ENCODE assay signal across 26 mouse cellular contexts in the genomic region with DNA sequence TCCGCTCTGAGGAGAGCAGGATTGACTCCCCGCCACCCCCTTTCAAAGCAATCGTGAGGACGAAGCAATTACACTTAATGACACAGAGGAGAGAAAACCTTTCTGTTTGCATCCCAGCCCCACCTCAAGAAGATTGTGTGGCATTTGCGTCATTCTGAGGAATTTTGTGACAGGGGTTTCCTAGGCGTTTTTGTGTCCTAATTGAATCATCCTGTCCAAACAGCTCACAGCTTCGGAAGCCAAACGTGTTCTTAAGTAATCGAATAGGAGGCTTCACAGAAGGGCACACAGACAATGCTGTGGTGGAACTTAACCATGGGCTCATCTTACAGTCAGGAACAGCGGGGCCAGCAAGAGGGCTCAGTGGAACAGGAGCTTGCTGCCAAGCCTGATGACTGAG. TPM values are rescaled to one million over a fixed set of nuclear protein-coding genes. Genes with fewer than 3 reads are reported as not detected.
DNase-seq lines count a peak whose midpoint lies in the region; ATAC-seq and TF ChIP-seq lines count a peak whose summit lies in the region.
"Had no signal": no experiment of that assay in that cellular context is flagged by ENCODE, and none has a peak within 500 bp of the region (broad histone marks: within the 10 kb centered on the region; RNA-seq: fewer than 3 reads in every experiment).

No protein-coding gene starts in this region.

- no peak overlapping the region for H3K4me3 ChIP-seq in ES-E14 (ENCODE audit: insufficient read depth in 1 of 2, low read depth in 1 of 2, low read length in 2 of 2, poor library complexity in 1 of 2, severe bottlenecking in 1 of 2)
- H3K4me3 ChIP-seq in embryonic facial prominence, embryonic 10.5 days = no peak overlapping the region
- no peak overlapping the region for H3K4me3 ChIP-seq in embryonic facial prominence, embryonic 15.5 days (replicated peaks)
- H3K4me3 ChIP-seq in midbrain, embryonic 13.5 days (replicated peaks) = no peak overlapping the region
- H3K4me3 ChIP-seq: heart, embryonic 13.5 days; left cerebral cortex, adult 2 months; limb, embryonic 12.5 days; liver, embryonic 15.5 days; midbrain, embryonic 12.5 days; neural tube, embryonic 15.5 days had no signal

- in situ Hi-C loops in ES-E14 (cut with MboI; ENCODE audit: low sequenced_read_pairs in 2 of 2, unreplicated experiment in 2 of 2) = no loop called here

- no peaks in the 10 kb centered on the region for H3K36me3 ChIP-seq in ES-E14 (ENCODE audit: control insufficient read depth, insufficient read depth, low read length, poor library complexity, severe bottlenecking)
- peaks cover 4% of the 10 kb centered on the region; the same call in 1 of the 2 replicates for H3K36me3 ChIP-seq in embryonic facial prominence, embryonic 10.5 days (replicated peaks)
- no peaks in the 10 kb centered on the region for H3K36me3 ChIP-seq in embryonic facial prominence, embryonic 15.5 days
- no peaks in the 10 kb centered on the region for H3K36me3 ChIP-seq in midbrain, embryonic 13.5 days
- H3K36me3 ChIP-seq: heart, embryonic 13.5 days; liver, embryonic 15.5 days; midbrain, embryonic 12.5 days; neural tube, embryonic 15.5 days had no signal

- H3K9me3 ChIP-seq in ES-E14 (ENCODE audit: control insufficient read depth, insufficient read depth, low read depth, low read length) = no peaks in the 10 kb centered on the region
- no peaks in the 10 kb centered on the region for H3K9me3 ChIP-seq in embryonic facial prominence, embryonic 10.5 days
- H3K9me3 ChIP-seq in embryonic facial prominence, embryonic 15.5 days (replicated peaks) = no peaks in the 10 kb centered on the region
- H3K9me3 ChIP-seq in midbrain, embryonic 13.5 days = no peaks in the 10 kb centered on the region
- H3K9me3 ChIP-seq: heart, embryonic 13.5 days; limb, embryonic 12.5 days; liver, embryonic 15.5 days; midbrain, embryonic 12.5 days; neural tube, embryonic 15.5 days had no signal

- H3K4me1 ChIP-seq in ES-E14 (ENCODE audit: control insufficient read depth in 2 of 2, insufficient read depth in 2 of 2, low read length in 2 of 2, poor library complexity in 1 of 2) = peaks cover 22 to 51% of the 10 kb centered on the region in 2 experiments
- peaks cover 29% of the 10 kb centered on the region for H3K4me1 ChIP-seq in embryonic facial prominence, embryonic 10.5 days
- peaks cover 19% of the 10 kb centered on the region for H3K4me1 ChIP-seq in embryonic facial prominence, embryonic 15.5 days
- peaks cover 27% of the 10 kb centered on the region for H3K4me1 ChIP-seq in midbrain, embryonic 13.5 days (replicated peaks)
- H3K4me1 ChIP-seq: heart, embryonic 13.5 days; liver, embryonic 15.5 days had no signal

- 0 out of 2 replicates have a peak overlapping the region, but pooled peaks have one; percentile 2 for H3K9ac ChIP-seq in ES-E14 (ENCODE audit: insufficient read depth, low read depth, low read length, poor library complexity, severe bottlenecking)
- no peak overlapping the region for H3K9ac ChIP-seq in embryonic facial prominence, embryonic 15.5 days
- no peak overlapping the region for H3K9ac ChIP-seq in midbrain, embryonic 13.5 days (replicated peaks)
- H3K9ac ChIP-seq: forebrain, postnatal 0 days; heart, embryonic 13.5 days; limb, embryonic 12.5 days; liver, embryonic 15.5 days; lung, embryonic 14.5 days; midbrain, embryonic 12.5 days; neural tube, embryonic 15.5 days had no signal

- no peak overlapping the region for H3K4me2 ChIP-seq in embryonic facial prominence, embryonic 15.5 days (replicated peaks)
- no peak overlapping the region for H3K4me2 ChIP-seq in midbrain, embryonic 13.5 days (replicated peaks)
- H3K4me2 ChIP-seq: heart, embryonic 13.5 days; limb, embryonic 12.5 days; liver, embryonic 15.5 days; lung, embryonic 14.5 days; midbrain, embryonic 12.5 days; neural tube, embryonic 15.5 days had no signal

- ATAC-seq in embryonic facial prominence, embryonic 15.5 days (ENCODE audit: insufficient number of reproducible peaks, low FRiP score, low TSS enrichment, low read depth) = no peak
- ATAC-seq in midbrain, embryonic 13.5 days = no peak
- ATAC-seq: forebrain, postnatal 0 days; intestine, postnatal 0 days had no signal

- H3K27me3 ChIP-seq in embryonic facial prominence, embryonic 10.5 days (replicated peaks; ENCODE audit: low read depth, poor library complexity, severe bottlenecking) = no peaks in the 10 kb centered on the region
- no peaks in the 10 kb centered on the region for H3K27me3 ChIP-seq in embryonic facial prominence, embryonic 15.5 days
- H3K27me3 ChIP-seq in midbrain, embryonic 13.5 days = no peaks in the 10 kb centered on the region
- H3K27me3 ChIP-seq: heart, embryonic 13.5 days; limb, embryonic 12.5 days; liver, embryonic 15.5 days; midbrain, embryonic 12.5 days; neural tube, embryonic 15.5 days had no signal

- DNase-seq in embryo, embryonic 10 days (ENCODE audit: low spot score) = peak; percentile 46
- no peak for DNase-seq in embryo, embryonic 9.5 days (ENCODE audit: extremely low spot score)
- no peak for DNase-seq in ES-E14 (ENCODE audit: low read depth, low spot score)
- DNase-seq in embryonic facial prominence, embryonic 10.5 days (ENCODE audit: low spot score) = peak; percentile 22
- DNase-seq in natural killer cell, adult 2 months (ENCODE audit: low spot score in 2 of 2) = no peak
- no peak for DNase-seq in left cerebral cortex, adult 11 months (ENCODE audit: low spot score)
- DNase-seq: adrenal gland, postnatal 10 days; cerebellum, adult 9-10 months; forebrain, postnatal 0 days; gastrocnemius, postnatal 10 days; heart, postnatal 10 days; kidney, adult 9 months; kidney, postnatal 10 days; lung, embryonic 14.5 days; lung, postnatal 14 days; right cerebral cortex, postnatal 25 days; thymus, postnatal 14 days had no signal

- 33% methylated on average over 10 of the region's 10 CpGs for WGBS in embryonic facial prominence, embryonic 10.5 days
- 25% methylated on average over 10 of the region's 10 CpGs for WGBS in embryonic facial prominence, embryonic 15.5 days
- WGBS in midbrain, embryonic 13.5 days = 54% methylated on average over 10 of the region's 10 CpGs

- H3K27ac ChIP-seq in ES-E14 (ENCODE audit: insufficient read depth, low read depth, low read length, poor library complexity, severe bottlenecking) = peak overlapping the region; percentile 45; the same call in 1 of the 2 replicates
- H3K27ac ChIP-seq in embryonic facial prominence, embryonic 10.5 days (replicated peaks) = peak overlapping the region; percentile 37; the same call in 1 of the 2 replicates
- 0 out of 2 replicates have a peak overlapping the region, but pooled peaks have one; percentile 8 for H3K27ac ChIP-seq in embryonic facial prominence, embryonic 15.5 days (replicated peaks)
- no peak overlapping the region for H3K27ac ChIP-seq in midbrain, embryonic 13.5 days
- H3K27ac ChIP-seq: heart, embryonic 13.5 days; left cerebral cortex, adult 2 months; limb, embryonic 12.5 days; liver, embryonic 15.5 days; midbrain, embryonic 12.5 days; neural tube, embryonic 15.5 days had no signal

TF ChIP-seq in ES-E14, 5 proteins besides CTCF, POLR2A, EP300 and RAD21:
- TF ChIP-seq CHD2 (IDR thresholded peaks at IDR 0.05; ENCODE audit: low read depth, low read length) (no peak), ZC3H11A (IDR thresholded peaks at IDR 0.05; ENCODE audit: borderline replicate concordance, low read depth, low read length) (no peak), MAFK (IDR thresholded peaks at IDR 0.05; ENCODE audit: insufficient read depth, low read depth, low read length) (no peak), HCFC1 (IDR thresholded peaks at IDR 0.05; ENCODE audit: borderline replicate concordance, insufficient read depth, low read length) (no peak), ZNF384 (IDR thresholded peaks at IDR 0.05; ENCODE audit: low read depth, low read length) (no peak)

RNA-seq across cellular contexts. Expression of gene Aebp2, which starts 15.9 kb away (rescaled TPM):
- total RNA-seq in ES-E14 (2012; rRNA removed) = 71.7 and 77.4 TPM in 2 replicates
- polyA plus RNA-seq in embryonic facial prominence, embryonic 10.5 days (2016; fragmentation: Nextera tagmentation; extraction: Ambion mirVana) = 8.1 and 9.4 TPM in 2 replicates
- 13.7 and 15.2 TPM in 2 replicates for polyA plus RNA-seq in embryonic facial prominence, embryonic 15.5 days (2015; fragmentation: Nextera tagmentation; extraction: Ambion mirVana)
- polyA plus RNA-seq in midbrain, embryonic 13.5 days (2015; fragmentation: Nextera tagmentation; extraction: Ambion mirVana) = 11.3 and 11.7 TPM in 2 replicates

Comparison
In these comparisons a context has a peak if more than half of its experiments do, and no peak if none do; other contexts are left out.
1. DNase-seq: peak in embryo, embryonic 10 days (single experiment) and embryonic facial prominence, embryonic 10.5 days (single experiment); none in embryo, embryonic 9.5 days (single experiment), ES-E14 (single experiment), natural killer cell, adult 2 months (0 of 2) and left cerebral cortex, adult 11 months (single experiment).